Mouse (Mus musculus) thymus, adult 2 months (tissue): ENCODE results near the gene Ccdc155. TPM values are rescaled to one million over a fixed set of nuclear protein-coding genes. Genes with fewer than 3 reads are reported as not detected.
"Not testable (repeated sequence)": the region's sequence is repeated elsewhere in the genome, so short reads cannot be mapped to it uniquely, and the experiment has no call there.

ENCODE experiments used
- DNase-seq: peaks from one replicate; pipeline ENCODE4 v3.0.0; 2021
- H3K27ac ChIP-seq: fragments of 200-500 bp; 2 replicates; pipeline ENCODE4 v1.5.1; 2012; ENCODE audit warnings: low read length, control low read depth; ENCODE audit not compliant: control insufficient read depth, insufficient read depth
- H3K27me3 ChIP-seq: fragments of 200-500 bp; 2 replicates; pipeline ENCODE4 v1.6.1; 2012; ENCODE audit warnings: mild to moderate bottlenecking, low read length, moderate library complexity, mixed read lengths; ENCODE audit not compliant: control insufficient read depth, insufficient read depth
- H3K36me3 ChIP-seq: fragments of 200-500 bp; 2 replicates; pipeline ENCODE4 v1.6.1; 2012; ENCODE audit warnings: mild to moderate bottlenecking, low read length, moderate library complexity; ENCODE audit not compliant: control insufficient read depth, insufficient read depth
- H3K4me1 ChIP-seq: fragments of 200-500 bp; replicated peaks from 2 replicates; pipeline ENCODE4 v1.6.1; 2012; ENCODE audit warnings: low read length; ENCODE audit not compliant: control insufficient read depth, insufficient read depth
- H3K4me3 ChIP-seq: fragments of 200-500 bp; 2 replicates; pipeline ENCODE4 v1.5.1; 2012; ENCODE audit warnings: mild to moderate bottlenecking, low read length, control low read depth, moderate library complexity; ENCODE audit not compliant: control insufficient read depth, insufficient read depth
- CTCF ChIP-seq: fragments of 200-500 bp; IDR thresholded peaks from 2 replicates; pipeline ENCODE4 v1.5.1; 2012; ENCODE audit warnings: mild to moderate bottlenecking, control low read depth, low read length, moderate library complexity, borderline replicate concordance; ENCODE audit not compliant: control insufficient read depth, poor library complexity, insufficient read depth; ENCODE audit errors: extremely low read depth
- POLR2A ChIP-seq: fragments of 200-500 bp; IDR thresholded peaks from 2 replicates; pipeline ENCODE4 v1.6.1; 2012; ENCODE audit warnings: mild to moderate bottlenecking, low read length, control low read depth, moderate library complexity; ENCODE audit not compliant: control insufficient read depth, poor library complexity, insufficient read depth; ENCODE audit errors: extremely low read depth
- WGBS: fragments of 180-500 bp; shearing (Covaris S2); methylation state at CpG from one replicate; pipeline ENCODE4 v1.1.7; 2018; 5-methylcytosine and 5-hydroxymethylcytosine counted together
- polyA plus RNA-seq: library from polyadenylated mRNA; depleted of rRNA; stranded (reverse); fragments of >200 nt; gene quantifications from 2 replicates; pipeline ENCODE4 v1.2.3, GENCODE M21; 2012

Ccdc155 gene
- polyA plus RNA-seq, 1 experiment = 0.32 TPM

GRCm38 (mm10) chr7:45156206-45156605 is 48.5 kb downstream of the Ccdc155 start:
- DNase-seq = no peak
- Histone ChIP-seq H3K4me1 (peaks cover 7% of the 10 kb centered on the region), H3K36me3 (no peaks in the 10 kb centered on the region), H3K4me3 (no peak overlapping the region), H3K27ac (no peak overlapping the region), H3K27me3 (no peaks in the 10 kb centered on the region)
- no peak for TF ChIP-seq CTCF
- no peak for TF ChIP-seq POLR2A
- 97% methylated on average over 15 of the region's 15 CpGs for WGBS

GRCm38 (mm10) chr7:45155590-45155989 is 49.1 kb downstream of the Ccdc155 start:
- no peak overlapping the region for H3K27ac ChIP-seq
- TF ChIP-seq POLR2A = no peak
- no peak for TF ChIP-seq CTCF

GRCm38 (mm10) chr7:45154993-45155514 is 49.6 kb downstream of the Ccdc155 start:
- 86% methylated on average over 12 of the region's 12 CpGs for WGBS
- TF ChIP-seq CTCF (0 out of 2 replicates have a peak, but pooled peaks have one; percentile 27), POLR2A (no peak)
- Histone ChIP-seq H3K36me3 (no peaks in the 10 kb centered on the region), H3K4me1 (peaks cover 7% of the 10 kb centered on the region), H3K27ac (no peak overlapping the region), H3K4me3 (no peak overlapping the region), H3K27me3 (no peaks in the 10 kb centered on the region)
- peak; percentile 56 for DNase-seq

More at GRCm38 (mm10) chr7:45155590-45155989, 49.1 kb downstream of the Ccdc155 start:
- Histone ChIP-seq H3K4me1 (peaks cover 7% of the 10 kb centered on the region), H3K36me3 (no peaks in the 10 kb centered on the region), H3K4me3 (no peak overlapping the region), H3K27me3 (no peaks in the 10 kb centered on the region)
- 96% methylated on average over 9 of the region's 9 CpGs for WGBS
- DNase-seq = no peak

GRCm38 (mm10) chr7:45154096-45154992 is 50.3 kb downstream of the Ccdc155 start, which contains the start of the genes Pih1d1 and Aldh16a1:
Gene Pih1d1, plus strand, starts transcription at chr7:45154303.
Gene Aldh16a1, minus strand, starts transcription at chr7:45154584.
- Histone ChIP-seq H3K27ac (peak within 1 kb of the TSS; percentile 61), H3K36me3 (no peaks in the 10 kb centered on the region), H3K4me3 (peak within 1 kb of the TSS; percentile 85), H3K4me1 (peaks cover 7% of the 10 kb centered on the region), H3K27me3 (no peaks in the 10 kb centered on the region)
- TF ChIP-seq POLR2A (peak; percentile 99), CTCF (peak; percentile 86; the same call in 1 of the 2 replicates)
- DNase-seq = peak; percentile 97
- 3% methylated on average over 69 of the region's 69 CpGs for WGBS

GRCm38 (mm10) chr7:45153586-45153985 is 51.1 kb downstream of the Ccdc155 start:
- no peaks in the 10 kb centered on the region for H3K36me3 ChIP-seq
- H3K4me1 ChIP-seq = peaks cover 7% of the 10 kb centered on the region
- 4% methylated on average over 5 of the region's 5 CpGs for WGBS
- peak overlapping the region; percentile 85 for H3K4me3 ChIP-seq
- TF ChIP-seq POLR2A (no peak), CTCF (no peak)
- no peak for DNase-seq
- H3K27me3 ChIP-seq = no peaks in the 10 kb centered on the region
- peak overlapping the region; percentile 55; the same call in 1 of the 2 replicates for H3K27ac ChIP-seq

GRCm38 (mm10) chr7:45153052-45153451 is 51.6 kb downstream of the Ccdc155 start:
- not testable (repeated sequence) for H3K36me3 ChIP-seq, H3K27ac ChIP-seq, H3K4me1 ChIP-seq, DNase-seq, H3K27me3 ChIP-seq, H3K4me3 ChIP-seq
- 88% methylated on average over 2 of the region's 2 CpGs for WGBS

- H3K27me3 ChIP-seq = no peaks in the 10 kb centered on the region
- peaks cover 7% of the 10 kb centered on the region for H3K4me1 ChIP-seq
- H3K27ac ChIP-seq = no peak overlapping the region
- TF ChIP-seq POLR2A (no peak), CTCF (no peak)
- no peaks in the 10 kb centered on the region for H3K36me3 ChIP-seq
- WGBS = 93% methylated on average over 11 of the region's 11 CpGs
- no peak for DNase-seq
- no peak overlapping the region for H3K4me3 ChIP-seq
Measured at GRCm38 (mm10) chr7:45151303-45151702, 53.4 kb downstream of the Ccdc155 start.
